Mouse (Mus musculus) heart, embryonic 11.5 days (tissue): ENCODE measurements around the gene Cpne4. TPM values are rescaled to one million over a fixed set of nuclear protein-coding genes. Genes with fewer than 3 reads are reported as not detected.

Experiments
- ATAC-seq: fragments of 200-750 bp; cut with Nextera tagmentation; replicated peaks from 2 replicates; pipeline ENCODE4 v1.8.0; 2017; ENCODE audit warnings: moderate library complexity; ENCODE audit not compliant: insufficient number of reproducible peaks, low FRiP score, low TSS enrichment
- H3K27ac ChIP-seq: fragments of 300-500 bp; sonication (generic); 2 replicates; pipeline ENCODE4 v1.5.1; 2014; ENCODE audit warnings: mild to moderate bottlenecking, low read depth, low read length
- H3K27me3 ChIP-seq: fragments of 300-500 bp; sonication (generic); 2 replicates; pipeline ENCODE4 v1.6.1; 2014; ENCODE audit warnings: mild to moderate bottlenecking, low read length, mixed read lengths; ENCODE audit not compliant: control insufficient read depth, insufficient read depth
- H3K36me3 ChIP-seq: fragments of 300-500 bp; sonication (generic); 2 replicates; pipeline ENCODE4 v1.6.1; 2014; ENCODE audit warnings: mild to moderate bottlenecking, low read length, moderate library complexity, mixed read lengths; ENCODE audit not compliant: control insufficient read depth, insufficient read depth
- H3K4me1 ChIP-seq: fragments of 300-500 bp; sonication (generic); 2 replicates; pipeline ENCODE4 v1.6.1; 2014; ENCODE audit warnings: low read length; ENCODE audit not compliant: control insufficient read depth, insufficient read depth
- H3K4me2 ChIP-seq: fragments of 300-500 bp; sonication (generic); 2 replicates; pipeline ENCODE4 v1.6.1; 2014; ENCODE audit warnings: mild to moderate bottlenecking, moderate library complexity
- H3K4me3 ChIP-seq: fragments of 300-500 bp; sonication (generic); 2 replicates; pipeline ENCODE4 v1.5.1; 2014; ENCODE audit warnings: low read depth, low read length
- H3K9ac ChIP-seq: fragments of 300-500 bp; sonication (generic); 2 replicates; pipeline ENCODE4 v1.6.1; 2014; ENCODE audit warnings: mild to moderate bottlenecking, low read depth, low read length, moderate library complexity
- H3K9me3 ChIP-seq: fragments of 300-500 bp; sonication (generic); replicated peaks from 2 replicates; pipeline ENCODE4 v1.6.1; 2016; ENCODE audit warnings: low read length; ENCODE audit not compliant: control insufficient read depth
- WGBS: fragments of 180-500 bp; shearing (Covaris S2); extraction: QIAGEN DNeasy Blood & Tissue Kit; methylation state at CpG from one replicate; pipeline ENCODE4 v1.1.7; 2014; ENCODE audit not compliant: insufficient replicate concordance; 5-methylcytosine and 5-hydroxymethylcytosine counted together
- polyA plus RNA-seq: library from polyadenylated mRNA; unstranded; fragments of >200 nt; fragmentation: Nextera tagmentation; extraction: Ambion mirVana; gene quantifications from 2 replicates; pipeline ENCODE4 v1.2.1, GENCODE M21; 2014

Cpne4 gene
- polyA plus RNA-seq, 1 experiment from 2014 or later, result 0.64 TPM

- Histone ChIP-seq H3K4me3 (no peak overlapping the region), H3K4me2 (no peak overlapping the region), H3K9me3 (no peaks in the 10 kb centered on the region), H3K36me3 (no peaks in the 10 kb centered on the region), H3K27me3 (no peaks in the 10 kb centered on the region), H3K27ac (no peak overlapping the region), H3K9ac (no peak overlapping the region), H3K4me1 (0 out of 2 replicates have a peak, but pooled peaks cover 2% of the 10 kb centered on the region)
- WGBS, result 49% methylated on average over 2 of the region's 2 CpGs
- ATAC-seq, result no peak
These were observed 502.6 kb downstream of the Cpne4 start for GRCm38 (mm10) chr9:105049636-105050035.

GRCm38 (mm10) chr9:105050257-105050656 is 503.2 kb downstream of the Cpne4 start:
- no peak overlapping the region for H3K27ac ChIP-seq
- H3K27me3 ChIP-seq, result no peaks in the 10 kb centered on the region
- H3K36me3 ChIP-seq, result no peaks in the 10 kb centered on the region
- 0 out of 2 replicates have a peak, but pooled peaks cover 2% of the 10 kb centered on the region for H3K4me1 ChIP-seq
- WGBS, result 53% methylated on average over 2 of the region's 2 CpGs
- H3K4me2 ChIP-seq, result no peak overlapping the region
- no peaks in the 10 kb centered on the region for H3K9me3 ChIP-seq
- no peak overlapping the region for H3K9ac ChIP-seq
- ATAC-seq, result no peak
- H3K4me3 ChIP-seq, result no peak overlapping the region

- WGBS, result under 1% methylated on average over 31 of the region's 31 CpGs
- Histone ChIP-seq H3K27ac (peak within 1 kb of the TSS; percentile 69), H3K4me2 (peak within 1 kb of the TSS; percentile 77), H3K4me3 (peak within 1 kb of the TSS; percentile 85), H3K36me3 (peaks cover 21% of the 10 kb centered on the region), H3K9me3 (no peaks in the 10 kb centered on the region), H3K27me3 (no peaks in the 10 kb centered on the region), H3K9ac (peak within 1 kb of the TSS; percentile 96), H3K4me1 (0 out of 2 replicates have a peak, but pooled peaks cover 2% of the 10 kb centered on the region)
- ATAC-seq, result peak; percentile 72
These were observed 506.1 kb downstream of the Cpne4 start, which contains the start of gene Mrpl3 for GRCm38 (mm10) chr9:105053147-105053557. TSS of gene Mrpl3 (plus strand) at chr9:105053239.

GRCm38 (mm10) chr9:105053812-105054211 is 506.7 kb downstream of the Cpne4 start:
- peaks cover 25% of the 10 kb centered on the region for H3K36me3 ChIP-seq
- no peaks in the 10 kb centered on the region for H3K9me3 ChIP-seq
- peak overlapping the region; percentile 96 for H3K9ac ChIP-seq
- 0 out of 2 replicates have a peak, but pooled peaks cover 2% of the 10 kb centered on the region for H3K4me1 ChIP-seq
- peak overlapping the region; percentile 77 for H3K4me2 ChIP-seq
- peak overlapping the region; percentile 85 for H3K4me3 ChIP-seq
- no peaks in the 10 kb centered on the region for H3K27me3 ChIP-seq
- ATAC-seq, result no peak
- 43% methylated on average over 4 of the region's 4 CpGs for WGBS
- no peak overlapping the region; the same call in 1 of the 2 replicates for H3K27ac ChIP-seq

GRCm38 (mm10) chr9:105069106-105069505 is 522.0 kb downstream of the Cpne4 start:
- no peaks in the 10 kb centered on the region for H3K9me3 ChIP-seq
- H3K4me2 ChIP-seq, result no peak overlapping the region
- WGBS, result 95% methylated on average over 10 of the region's 10 CpGs
- H3K4me3 ChIP-seq, result no peak overlapping the region
- no peak overlapping the region for H3K27ac ChIP-seq
- no peaks in the 10 kb centered on the region for H3K27me3 ChIP-seq
- H3K9ac ChIP-seq, result no peak overlapping the region
- H3K4me1 ChIP-seq, result no peaks in the 10 kb centered on the region
- peaks cover 16% of the 10 kb centered on the region; the same call in 1 of the 2 replicates for H3K36me3 ChIP-seq
- no peak for ATAC-seq

GRCm38 (mm10) chr9:105072991-105073748 is 526.1 kb downstream of the Cpne4 start:
- WGBS, result 79% methylated on average over 4 of the region's 4 CpGs
- H3K36me3 ChIP-seq, result peaks cover 13% of the 10 kb centered on the region; the same call in 1 of the 2 replicates

GRCm38 (mm10) chr9:105074851-105075250 is 527.8 kb downstream of the Cpne4 start:
- H3K4me3 ChIP-seq, result no peak overlapping the region
- 88% methylated on average over 8 of the region's 8 CpGs for WGBS
- no peaks in the 10 kb centered on the region for H3K27me3 ChIP-seq
- no peak overlapping the region for H3K9ac ChIP-seq
- ATAC-seq, result no peak
- H3K9me3 ChIP-seq, result no peaks in the 10 kb centered on the region
- H3K36me3 ChIP-seq, result peaks cover 13% of the 10 kb centered on the region; the same call in 1 of the 2 replicates
- H3K27ac ChIP-seq, result no peak overlapping the region
- no peak overlapping the region for H3K4me2 ChIP-seq
- H3K4me1 ChIP-seq, result no peaks in the 10 kb centered on the region

More at GRCm38 (mm10) chr9:105072991-105073748, 526.1 kb downstream of the Cpne4 start:
- no peak for ATAC-seq
- Histone ChIP-seq H3K27ac (no peak overlapping the region), H3K27me3 (no peaks in the 10 kb centered on the region), H3K4me3 (no peak overlapping the region), H3K4me1 (no peaks in the 10 kb centered on the region), H3K9me3 (no peaks in the 10 kb centered on the region), H3K4me2 (no peak overlapping the region), H3K9ac (no peak overlapping the region)

- 87% methylated on average over 13 of the region's 13 CpGs for WGBS
- Histone ChIP-seq H3K36me3 (peaks cover 10% of the 10 kb centered on the region; the same call in 1 of the 2 replicates), H3K4me2 (no peak overlapping the region), H3K9me3 (no peaks in the 10 kb centered on the region), H3K9ac (no peak overlapping the region), H3K27me3 (no peaks in the 10 kb centered on the region), H3K4me3 (no peak overlapping the region), H3K27ac (no peak overlapping the region), H3K4me1 (no peaks in the 10 kb centered on the region)
- ATAC-seq, result no peak
These were observed 529.8 kb downstream of the Cpne4 start for GRCm38 (mm10) chr9:105076756-105077424.
